Mouse (Mus musculus) liver, adult 2 months (tissue): ENCODE measurements around the gene Vpreb3. TPM values are rescaled to one million over a fixed set of nuclear protein-coding genes. Genes with fewer than 3 reads are reported as not detected.
"Not testable (repeated sequence)": the region's sequence is repeated elsewhere in the genome, so short reads cannot be mapped to it uniquely, and the experiment has no call there.

ENCODE experiments used
- DNase-seq: peaks from one replicate; pipeline ENCODE4 v3.0.0-alpha.2; 2011; ENCODE audit warnings: low read depth, low spot score; ENCODE audit errors: extremely low read depth
- H3K27ac ChIP-seq: fragments of 200-500 bp; replicated peaks from 2 replicates; pipeline ENCODE4 v1.5.1; 2012; ENCODE audit warnings: low read depth, mild to moderate bottlenecking, control low read depth, inconsistent platforms, low read length; ENCODE audit not compliant: insufficient read depth
- H3K27me3 ChIP-seq: fragments of 200-500 bp; 2 replicates; pipeline ENCODE4 v1.6.1; 2012; ENCODE audit warnings: mild to moderate bottlenecking, moderate library complexity, low read length, inconsistent platforms; ENCODE audit not compliant: control insufficient read depth, insufficient read depth
- H3K36me3 ChIP-seq: fragments of 200-500 bp; 2 replicates; pipeline ENCODE4 v1.6.1; 2012; ENCODE audit warnings: low read length, inconsistent platforms; ENCODE audit not compliant: control insufficient read depth, insufficient read depth
- H3K4me1 ChIP-seq: fragments of 200-500 bp; 2 replicates; pipeline ENCODE4 v1.6.1; 2011; ENCODE audit warnings: low read length; ENCODE audit not compliant: control insufficient read depth, insufficient read depth
- H3K4me3 ChIP-seq: fragments of 200-500 bp; 2 replicates; pipeline ENCODE4 v1.5.1; 2011; ENCODE audit warnings: low read depth, mild to moderate bottlenecking, control low read depth, low read length, moderate library complexity; ENCODE audit not compliant: insufficient read depth
- H3K79me2 ChIP-seq: fragments of 200-500 bp; 2 replicates; pipeline ENCODE4 v1.6.1; 2012; ENCODE audit warnings: inconsistent platforms, mild to moderate bottlenecking, low read length, moderate library complexity; ENCODE audit not compliant: control insufficient read depth, insufficient read depth
- H3K9ac ChIP-seq: fragments of 200-500 bp; 2 replicates; pipeline ENCODE4 v1.6.1; 2012; ENCODE audit warnings: low read depth, mild to moderate bottlenecking, control low read depth, inconsistent platforms, low read length
- CTCF ChIP-seq: fragments of 200-500 bp; IDR thresholded peaks from 2 replicates; pipeline ENCODE4 v1.5.1; 2011; ENCODE audit warnings: low read depth, low read length, control low read depth
- POLR2A ChIP-seq: fragments of 200-500 bp; IDR thresholded peaks from 2 replicates; pipeline ENCODE4 v1.6.1; 2011; ENCODE audit warnings: low read length, control low read depth; ENCODE audit not compliant: insufficient read depth; ENCODE audit errors: extremely low read depth
- WGBS: fragments of 180-500 bp; shearing (Covaris S2); methylation state at CpG from one replicate; pipeline ENCODE4 v1.1.7; 2018; 5-methylcytosine and 5-hydroxymethylcytosine counted together
- polyA plus RNA-seq: library from polyadenylated mRNA; depleted of rRNA; stranded (reverse); fragments of >200 nt; gene quantifications from 2 replicates; pipeline ENCODE4 v1.2.3, GENCODE M21; 2012; rRNA removed
- total RNA-seq: library from RNA; depleted of rRNA; stranded (reverse); fragments of >200 nt; gene quantifications from 2 replicates; pipeline ENCODE4 v1.2.3, GENCODE M21; 2014; rRNA removed

The Vpreb3 gene
- total and polyA plus RNA-seq, 2 experiments, result 0.55 to 2.0 TPM

DNA sequence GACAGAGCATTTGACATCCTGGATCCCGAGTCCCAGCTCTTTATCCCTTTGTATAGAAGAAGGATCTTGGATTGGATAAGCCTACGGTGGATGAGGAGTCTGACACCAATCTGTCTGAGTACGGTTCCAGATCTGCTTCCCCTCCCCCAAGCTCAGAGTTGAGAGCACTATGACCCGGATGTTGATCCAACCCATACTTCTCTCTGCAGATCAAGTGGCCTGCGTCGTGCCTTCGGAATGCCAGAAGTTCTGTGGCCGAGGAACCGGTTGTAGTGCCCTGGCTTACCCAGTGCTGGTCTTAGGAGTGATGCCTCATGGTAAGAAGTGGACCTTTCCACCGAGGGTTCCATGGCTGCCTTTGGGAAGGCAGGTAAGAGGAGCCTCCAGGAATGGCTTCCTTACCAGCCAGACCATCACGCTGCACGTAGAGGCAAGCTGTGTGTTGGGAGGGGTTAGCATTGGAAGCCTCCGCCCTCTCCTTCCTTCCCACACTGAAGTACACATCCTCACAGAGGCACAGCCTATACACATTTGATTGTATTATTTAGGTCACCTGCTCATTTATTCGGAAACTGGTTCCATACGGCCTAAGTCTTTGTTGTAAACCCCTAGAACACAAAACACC lies 50.9 kb downstream of the Vpreb3 start:
- Histone ChIP-seq H3K9ac (no peak overlapping the region), H3K4me1 (no peaks in the 10 kb centered on the region), H3K36me3 (no peaks in the 10 kb centered on the region), H3K4me3 (no peak overlapping the region), H3K27ac (no peak overlapping the region), H3K27me3 (no peaks in the 10 kb centered on the region), H3K79me2 (no peaks in the 10 kb centered on the region)
- TF ChIP-seq POLR2A (no peak), CTCF (no peak)
- DNase-seq, result no peak
- WGBS, result 88% methylated on average over 15 of the region's 15 CpGs

GRCm38 (mm10) chr10:75994531-75995210 lies 51.8 kb downstream of the Vpreb3 start:
- not testable (repeated sequence) for H3K9ac ChIP-seq, H3K36me3 ChIP-seq, H3K27ac ChIP-seq, DNase-seq, H3K4me1 ChIP-seq, H3K4me3 ChIP-seq, H3K27me3 ChIP-seq, H3K79me2 ChIP-seq
- WGBS, result 87% methylated on average over 13 of the region's 13 CpGs

- Histone ChIP-seq H3K9ac (no peak overlapping the region), H3K4me3 (no peak overlapping the region), H3K27ac (no peak overlapping the region), H3K79me2 (no peaks in the 10 kb centered on the region), H3K36me3 (no peaks in the 10 kb centered on the region), H3K4me1 (no peaks in the 10 kb centered on the region), H3K27me3 (no peaks in the 10 kb centered on the region)
- TF ChIP-seq CTCF (no peak), POLR2A (no peak)
- DNase-seq, result no peak
- 87% methylated on average over 11 of the region's 11 CpGs for WGBS
Observed at GRCm38 (mm10) chr10:75995463-75995862, 52.6 kb downstream of the Vpreb3 start.

GRCm38 (mm10) chr10:75996315-75996714 lies 53.5 kb downstream of the Vpreb3 start:
- no peaks in the 10 kb centered on the region for H3K79me2 ChIP-seq
- no peak overlapping the region for H3K4me3 ChIP-seq
- H3K4me1 ChIP-seq, result no peaks in the 10 kb centered on the region
- no peak overlapping the region for H3K27ac ChIP-seq
- no peak overlapping the region for H3K9ac ChIP-seq
- TF ChIP-seq POLR2A (no peak), CTCF (no peak)
- no peaks in the 10 kb centered on the region for H3K36me3 ChIP-seq
- no peak for DNase-seq
- WGBS, result 36% methylated on average over 3 of the region's 3 CpGs
- no peaks in the 10 kb centered on the region for H3K27me3 ChIP-seq

Other genes starting within 250 kb of the Vpreb3 start
- gene Cabin1, start 178.7 kb upstream of the Vpreb3 start, total RNA-seq, result 7.8 and 12.7 TPM in 2 replicates
- 7.7 and 10.1 TPM in 2 replicates for gene Cabin1, start 178.7 kb upstream of the Vpreb3 start, polyA plus RNA-seq
- 347 and 388 TPM in 2 replicates for gene Ddt, start 169.6 kb upstream of the Vpreb3 start, total RNA-seq
- gene Ddt, start 169.6 kb upstream of the Vpreb3 start, polyA plus RNA-seq, result 898 and 914 TPM in 2 replicates
- gene Gm20441, start 162.1 kb upstream of the Vpreb3 start, total RNA-seq, result not detected in 2 replicates
- gene Gm20441, start 162.1 kb upstream of the Vpreb3 start, polyA plus RNA-seq, result 0.37 and 0.80 TPM in 2 replicates
- gene Gstt3, start 161.6 kb upstream of the Vpreb3 start, total RNA-seq, result 126 and 181 TPM in 2 replicates
- gene Gstt3, start 161.6 kb upstream of the Vpreb3 start, polyA plus RNA-seq, result 198 and 213 TPM in 2 replicates
- gene Gstt1, start 144.5 kb upstream of the Vpreb3 start, total RNA-seq, result 458 and 622 TPM in 2 replicates
- 1,012 and 1,223 TPM in 2 replicates for gene Gstt1, start 144.5 kb upstream of the Vpreb3 start, polyA plus RNA-seq
- 0.09 TPM in 1 of 2 replicates, not detected in the other for gene Gstt4, start 120.5 kb upstream of the Vpreb3 start, total RNA-seq
- gene Gstt4, start 120.5 kb upstream of the Vpreb3 start, polyA plus RNA-seq, result not detected in 2 replicates
- 253 and 308 TPM in 2 replicates for gene Gstt2, start 105.6 kb upstream of the Vpreb3 start, total RNA-seq
- 357 and 830 TPM in 2 replicates for gene Gstt2, start 105.6 kb upstream of the Vpreb3 start, polyA plus RNA-seq
- 211 and 380 TPM in 2 replicates for gene Mif, start 82.8 kb upstream of the Vpreb3 start, total RNA-seq
- gene Mif, start 82.8 kb upstream of the Vpreb3 start, polyA plus RNA-seq, result 1,030 and 1,462 TPM in 2 replicates
- gene Derl3, start 49.6 kb upstream of the Vpreb3 start, total RNA-seq, result 2.1 and 6.4 TPM in 2 replicates
- 6.4 and 15.0 TPM in 2 replicates for gene Derl3, start 49.6 kb upstream of the Vpreb3 start, polyA plus RNA-seq
- gene Smarcb1, start 21.4 kb upstream of the Vpreb3 start, total RNA-seq, result 10.9 and 13.6 TPM in 2 replicates
- gene Smarcb1, start 21.4 kb upstream of the Vpreb3 start, polyA plus RNA-seq, result 15.9 and 18.1 TPM in 2 replicates
- gene Chchd10, start 9.9 kb upstream of the Vpreb3 start, total RNA-seq, result 657 and 788 TPM in 2 replicates
- gene Chchd10, start 9.9 kb upstream of the Vpreb3 start, polyA plus RNA-seq, result 1,775 and 1,843 TPM in 2 replicates
- gene Mmp11, start 6.6 kb upstream of the Vpreb3 start, total RNA-seq, result 0.18 and 1.5 TPM in 2 replicates
- gene Mmp11, start 6.6 kb upstream of the Vpreb3 start, polyA plus RNA-seq, result 1.4 and 1.6 TPM in 2 replicates
- gene Gm867, start 2.4 kb upstream of the Vpreb3 start, total RNA-seq, result 0.09 TPM in 1 of 2 replicates, not detected in the other
- gene Gm867, start 2.4 kb upstream of the Vpreb3 start, polyA plus RNA-seq, result 0.11 TPM in 1 of 2 replicates, not detected in the other
- 0.07 TPM in 1 of 2 replicates, not detected in the other for gene Gm5134, start 11.5 kb downstream of the Vpreb3 start, total RNA-seq
- not detected in 2 replicates for gene Gm5134, start 11.5 kb downstream of the Vpreb3 start, polyA plus RNA-seq
- gene Zfp280b, start 89.6 kb downstream of the Vpreb3 start, total RNA-seq, result 3.0 and 3.1 TPM in 2 replicates
- gene Zfp280b, start 89.6 kb downstream of the Vpreb3 start, polyA plus RNA-seq, result 2.6 and 3.8 TPM in 2 replicates
- gene Slc5a4b, start 167.9 kb downstream of the Vpreb3 start, total RNA-seq, result not detected in 2 replicates
- not detected in 2 replicates for gene Slc5a4b, start 167.9 kb downstream of the Vpreb3 start, polyA plus RNA-seq
- not detected in 2 replicates for gene Slc5a4a, start 204.4 kb downstream of the Vpreb3 start, total RNA-seq
- gene Slc5a4a, start 204.4 kb downstream of the Vpreb3 start, polyA plus RNA-seq, result not detected in 2 replicates